Mouse (Mus musculus) lung, adult 2 months (tissue): Measurements from ENCODE around the gene Afap1l2.

Experiments used
- CTCF ChIP-seq: fragments of 200-500 bp; IDR thresholded peaks from 2 replicates; pipeline ENCODE4 v1.5.1; 2011; ENCODE audit warnings: mild to moderate bottlenecking, low read length, control low read depth; ENCODE audit not compliant: insufficient read depth
- POLR2A ChIP-seq: fragments of 200-500 bp; IDR thresholded peaks from 2 replicates; pipeline ENCODE4 v1.6.1; 2011; ENCODE audit warnings: low read depth, mild to moderate bottlenecking, control low read depth, low read length, borderline replicate concordance; ENCODE audit errors: extremely low read depth

DNA sequence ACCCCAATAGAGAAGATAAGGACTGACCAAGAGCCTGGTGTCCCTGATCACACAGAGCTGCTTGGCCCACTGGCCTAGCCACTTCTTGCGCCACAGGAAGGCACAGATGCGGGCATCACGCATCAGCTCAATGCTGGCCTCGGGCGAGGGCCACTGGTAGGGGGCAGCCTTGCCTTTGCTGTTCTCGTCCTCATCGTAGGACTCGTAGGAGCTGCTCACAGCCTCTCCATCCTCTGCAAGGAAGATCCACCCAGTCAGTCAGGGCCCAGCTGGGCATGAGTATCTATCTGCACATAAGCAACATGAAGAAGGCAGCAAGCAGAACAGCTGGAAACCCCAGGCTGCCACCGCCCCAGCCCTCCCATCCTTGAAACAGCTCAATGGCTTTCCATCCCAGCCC, 78.0 kb downstream of the Afap1l2 start:
- TF ChIP-seq POLR2A (no peak), CTCF (no peak)
